Mouse (Mus musculus): ENCODE results near the gene Gm14548.
"Not testable (repeated sequence)": the region's sequence is repeated elsewhere in the genome, so short reads cannot be mapped to it uniquely, and the experiment has no call there.

Gm14548 gene

DNA sequence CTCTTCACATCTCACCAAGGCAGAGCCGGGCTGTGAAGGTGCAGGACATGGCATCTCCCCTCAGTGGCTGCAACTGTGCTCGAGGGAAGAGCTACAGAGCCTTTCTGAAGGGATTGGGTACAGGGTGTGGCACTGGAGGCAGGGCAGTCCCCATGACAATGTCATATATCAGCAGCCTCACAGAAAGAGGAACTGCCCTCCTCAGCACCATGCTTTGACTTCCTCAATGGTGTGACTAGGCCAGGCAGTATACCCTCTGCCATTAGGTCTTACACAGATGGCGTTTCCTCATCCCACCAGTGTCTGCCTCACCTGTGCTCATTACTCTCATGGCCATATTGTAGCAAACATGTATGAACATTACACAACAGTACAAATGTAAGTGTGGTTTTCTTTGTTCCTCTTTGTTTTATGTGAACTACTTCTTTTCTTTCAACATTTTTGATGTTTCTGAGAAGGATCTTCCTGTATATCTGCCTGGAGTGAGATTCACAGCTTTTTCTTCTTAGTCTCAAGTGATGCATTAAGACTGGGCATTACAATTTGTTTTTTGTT, at the start of gene Gm14548:
TSS of gene Gm14548 (minus strand) at position 85 of the 555 bp plus-strand sequence.
- DNase-seq (ENCODE audit: low read depth, low spot score), result not testable (repeated sequence)

DNA sequence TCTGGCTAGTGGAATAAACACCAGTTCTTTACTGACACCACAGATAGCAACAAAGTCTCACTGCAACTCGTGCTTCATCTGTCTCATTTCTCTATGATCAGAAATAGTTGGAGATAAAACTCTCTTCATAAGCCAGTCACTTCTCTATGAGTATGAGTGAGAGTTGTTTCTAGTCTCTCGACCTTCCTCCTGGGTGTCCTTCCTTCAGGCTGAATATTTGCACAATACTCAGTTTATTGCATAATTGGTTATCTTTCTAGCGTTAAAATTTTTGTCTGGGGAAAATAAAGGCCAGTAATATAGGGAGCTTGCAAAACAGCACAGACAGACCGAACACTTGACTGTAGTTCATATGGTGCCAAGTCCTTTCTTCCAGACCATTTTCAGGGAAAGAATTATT, 48.2 kb upstream of the Gm14548 start:
- no peak for DNase-seq (ENCODE audit: low read depth, low spot score)

DNA sequence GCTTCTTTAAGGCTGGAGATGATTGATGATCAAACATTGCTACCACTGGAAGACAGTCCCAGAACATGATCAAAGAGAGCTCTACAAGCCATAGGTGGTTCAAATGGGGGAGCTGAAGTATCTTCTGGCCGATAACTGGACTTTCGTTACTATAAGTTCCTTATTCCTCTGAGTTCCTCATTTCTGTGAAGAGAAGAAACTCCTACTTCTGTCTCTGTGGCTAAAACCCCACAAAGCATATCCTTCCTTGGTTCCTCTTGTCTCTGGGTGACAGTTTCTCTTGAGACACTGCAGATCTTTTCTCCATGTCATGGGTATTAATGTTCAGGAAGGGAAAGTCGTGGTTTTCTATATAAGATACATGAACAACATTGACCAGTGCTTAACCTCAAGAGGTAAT, 43.0 kb upstream of the Gm14548 start:
- DNase-seq (ENCODE audit: low read depth, low spot score), result no peak

DNA sequence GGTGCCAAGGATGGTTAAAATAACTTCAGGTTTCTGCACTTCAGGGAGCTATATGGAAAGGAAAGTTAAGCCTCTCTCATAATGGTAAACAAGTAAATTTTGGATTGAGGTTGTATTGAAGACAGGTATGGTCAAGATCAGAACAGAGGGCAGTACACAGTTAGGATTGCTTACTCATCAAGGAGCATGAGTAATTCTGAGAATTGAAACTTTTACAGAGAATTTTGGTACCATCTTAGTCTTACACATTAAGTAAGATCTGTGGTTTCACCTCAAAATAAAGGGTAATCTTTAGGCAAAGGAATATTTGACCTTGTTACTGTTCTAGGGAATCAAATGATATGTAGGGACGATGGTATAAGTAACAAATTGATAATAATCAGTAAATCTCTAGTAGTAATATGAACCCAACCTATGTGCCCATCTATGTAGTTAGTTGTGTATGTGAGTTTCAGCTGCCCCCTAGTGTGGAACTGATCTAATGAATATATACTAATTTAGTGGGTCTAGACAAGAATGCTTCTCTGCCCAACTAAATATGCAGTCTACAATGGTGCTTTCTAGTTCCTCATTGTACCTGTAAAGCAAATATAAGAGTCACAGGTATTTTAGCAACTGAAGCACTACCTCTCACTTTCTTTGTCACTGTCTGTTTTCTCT, 42.1 kb upstream of the Gm14548 start:
- no peak for DNase-seq (ENCODE audit: low read depth, low spot score)

DNA sequence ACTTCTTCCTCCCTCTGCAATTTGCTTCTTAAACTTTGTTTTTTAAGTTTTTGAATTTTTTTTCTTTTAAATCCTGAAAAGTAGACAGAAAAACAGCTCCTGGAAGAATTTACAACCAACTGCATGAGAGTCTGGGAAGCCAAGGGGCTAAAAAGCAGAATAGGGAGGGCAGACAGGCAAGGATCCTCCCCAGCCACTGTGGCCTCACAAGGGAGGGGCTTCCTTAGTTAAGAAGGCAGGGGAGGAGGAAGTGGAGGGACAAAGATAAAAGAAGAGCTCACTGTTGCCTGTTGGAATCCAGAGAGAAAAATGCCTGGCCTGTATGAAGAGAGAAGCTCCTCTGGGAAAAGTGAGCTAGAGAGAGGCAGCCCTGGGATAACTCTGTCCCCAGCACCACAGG, 37.6 kb upstream of the Gm14548 start:
- not testable (repeated sequence) for DNase-seq (ENCODE audit: low read depth, low spot score)

DNA sequence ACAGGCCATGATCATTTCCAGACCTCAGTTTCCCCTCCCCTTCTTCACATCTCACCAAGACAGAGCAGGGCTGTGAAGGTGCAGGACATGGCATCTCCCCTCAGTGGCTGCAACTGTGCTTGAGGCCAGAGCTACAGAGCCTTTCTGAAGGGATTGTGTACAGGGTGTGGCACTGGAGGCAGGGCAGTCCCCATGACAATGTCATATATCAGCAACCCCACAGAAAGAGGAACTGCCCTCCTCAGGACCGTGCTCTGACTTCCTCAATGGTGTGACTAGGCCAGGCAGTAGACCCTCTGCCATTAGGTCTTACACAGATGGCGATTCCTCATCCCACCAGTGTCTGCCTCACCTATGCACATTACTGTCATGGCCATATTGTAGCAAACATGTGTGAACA, 17.5 kb upstream of the Gm14548 start, which contains the start of gene Lilra6:
TSS of gene Lilra6 (minus strand) at position 117 of the 400 bp plus-strand sequence.
- not testable (repeated sequence) for DNase-seq (ENCODE audit: low read depth, low spot score)

DNA sequence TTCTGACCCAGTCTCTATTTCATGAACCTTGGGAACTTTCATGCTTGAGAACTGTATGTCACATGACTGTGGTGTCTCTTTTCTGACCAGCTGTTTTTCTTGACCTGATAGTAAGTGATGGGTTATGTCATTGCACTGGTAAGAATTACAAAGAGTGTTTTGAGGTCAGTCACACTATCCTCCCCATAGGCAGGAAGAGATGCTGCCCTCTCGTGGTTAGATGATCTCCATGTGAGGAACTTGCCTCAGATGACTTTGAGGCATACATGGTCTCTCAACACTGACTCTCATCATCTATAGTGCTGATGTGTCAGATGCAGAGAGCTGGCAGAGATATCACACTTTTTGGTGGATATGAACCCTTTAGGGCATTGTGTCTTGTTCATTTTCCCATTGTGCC, 5.8 kb upstream of the Gm14548 start:
- no peak for DNase-seq (ENCODE audit: low read depth, low spot score)

DNA sequence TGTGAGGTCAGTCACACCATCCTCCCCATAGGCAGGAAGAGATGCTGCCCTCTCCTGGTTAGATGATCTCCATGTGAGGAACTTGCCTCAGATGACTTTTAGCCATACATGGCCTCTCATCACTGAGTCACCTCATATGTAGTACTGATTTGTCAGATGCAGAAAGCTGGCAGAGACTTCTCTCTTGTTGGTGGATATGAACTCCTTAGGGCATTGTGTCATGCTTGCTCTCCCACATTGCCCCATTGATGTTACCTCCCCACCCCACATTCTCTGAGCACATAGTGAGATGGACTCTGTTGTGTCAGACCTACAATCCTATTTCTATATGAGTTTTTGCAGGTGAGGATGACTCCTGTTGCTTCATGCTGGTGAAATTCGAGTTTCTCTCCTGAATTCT, 22.9 kb downstream of the Gm14548 start:
- DNase-seq (ENCODE audit: low read depth, low spot score), result not testable (repeated sequence)

DNA sequence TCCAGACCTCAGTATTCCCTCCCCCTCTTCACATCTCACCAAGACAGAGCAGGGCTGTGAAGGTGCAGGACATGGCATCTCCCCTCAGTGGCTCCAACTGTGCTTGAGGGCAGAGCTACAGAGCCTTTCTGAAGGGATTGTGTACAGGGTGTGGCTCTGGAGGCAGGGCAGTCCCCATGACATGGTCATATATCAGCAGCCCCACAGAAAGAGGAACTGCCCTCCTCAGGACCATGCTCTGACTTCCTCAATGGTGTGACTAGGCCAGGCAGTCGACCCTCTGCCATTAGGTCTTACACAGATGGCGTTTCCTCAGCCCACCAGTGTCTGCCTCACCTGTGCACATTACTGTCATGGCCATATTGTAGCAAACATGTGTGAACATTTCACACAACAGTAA, 53.0 kb downstream of the Gm14548 start, which contains the start of gene Pira2:
TSS of gene Pira2 (minus strand) at position 101 of the 400 bp plus-strand sequence.
- DNase-seq (ENCODE audit: low read depth, low spot score), result not testable (repeated sequence)

DNA sequence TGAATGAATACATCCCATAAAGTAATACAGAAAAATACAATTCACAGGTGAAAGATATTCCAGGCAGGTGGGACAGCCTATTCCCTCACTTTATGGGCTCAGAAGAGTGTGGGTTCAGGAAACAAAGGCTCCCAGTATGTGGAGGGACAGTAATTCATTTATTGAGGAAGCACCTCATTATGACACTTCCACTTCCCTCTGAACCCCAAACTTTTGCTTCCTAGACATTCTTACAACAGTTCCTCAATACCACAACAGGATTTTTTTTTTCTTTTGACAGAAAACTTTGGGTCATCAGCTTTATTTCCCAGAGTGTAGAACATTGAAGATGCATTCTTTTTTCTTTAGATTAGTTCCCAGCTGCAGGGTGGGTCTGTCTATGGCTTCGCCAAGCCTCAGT, 60.1 kb downstream of the Gm14548 start:
- not testable (repeated sequence) for DNase-seq (ENCODE audit: low read depth, low spot score)

Measured in brain, embryonic 18.5 days (tissue).